Mouse (Mus musculus) liver, embryonic 13.5 days (tissue): ENCODE measurements around the gene Psip1. TPM values are rescaled to one million over a fixed set of nuclear protein-coding genes. Genes with fewer than 3 reads are reported as not detected.
"Not testable (repeated sequence)": the region's sequence is repeated elsewhere in the genome, so short reads cannot be mapped to it uniquely, and the experiment has no call there.

ENCODE experiments used
- ATAC-seq: fragments of 200-750 bp; cut with Nextera tagmentation; 2 replicates; pipeline ENCODE4 v1.8.0; 2017; ENCODE audit warnings: low read depth, mild to moderate bottlenecking, moderate number of reproducible peaks, moderate library complexity
- DNase-seq: peaks from one replicate; pipeline ENCODE4 v3.0.0; 2022
- H3K27ac ChIP-seq: fragments of 300-500 bp; sonication (generic); 2 replicates; pipeline ENCODE4 v1.5.1; 2015; ENCODE audit warnings: moderate library complexity, mild to moderate bottlenecking, inconsistent platforms
- H3K27me3 ChIP-seq: fragments of 300-500 bp; sonication (generic); 2 replicates; pipeline ENCODE4 v1.6.1; 2015; ENCODE audit warnings: mild to moderate bottlenecking, inconsistent platforms
- H3K36me3 ChIP-seq: fragments of 300-500 bp; sonication (generic); 2 replicates; pipeline ENCODE4 v1.6.1; 2015; ENCODE audit warnings: mild to moderate bottlenecking, inconsistent platforms
- H3K4me1 ChIP-seq: fragments of 300-500 bp; sonication (generic); replicated peaks from 2 replicates; pipeline ENCODE4 v1.6.1; 2015; ENCODE audit warnings: inconsistent platforms
- H3K4me2 ChIP-seq: fragments of 300-500 bp; sonication (generic); 2 replicates; pipeline ENCODE4 v1.6.1; 2015; ENCODE audit warnings: inconsistent platforms, mild to moderate bottlenecking, moderate library complexity
- H3K4me3 ChIP-seq: fragments of 300-500 bp; sonication (generic); replicated peaks from 2 replicates; pipeline ENCODE4 v1.5.1; 2015; ENCODE audit warnings: mild to moderate bottlenecking, inconsistent platforms
- H3K9ac ChIP-seq: fragments of 300-500 bp; sonication (generic); 2 replicates; pipeline ENCODE4 v1.6.1; 2015; ENCODE audit warnings: mild to moderate bottlenecking, inconsistent platforms
- H3K9me3 ChIP-seq: fragments of 300-500 bp; sonication (generic); replicated peaks from 2 replicates; pipeline ENCODE4 v1.6.1; 2016; ENCODE audit warnings: inconsistent platforms
- WGBS: fragments of 180-500 bp; shearing (Covaris S2); methylation state at CpG from one replicate; pipeline ENCODE4 v1.1.7; 2015; ENCODE audit not compliant: insufficient replicate concordance; 5-methylcytosine and 5-hydroxymethylcytosine counted together
- polyA plus RNA-seq: library from polyadenylated mRNA; unstranded; fragments of >200 nt; fragmentation: Nextera tagmentation; extraction: Ambion mirVana; gene quantifications from 2 replicates; pipeline ENCODE4 v1.2.1, GENCODE M21; 2015

The Psip1 gene
- polyA plus RNA-seq, 1 experiment from 2014 or later: 59.9 TPM

- DNase-seq (no peak), ATAC-seq (no peak)
- no peaks in the 10 kb centered on the region for H3K36me3 ChIP-seq
- no peak overlapping the region for H3K4me2 ChIP-seq
- peaks cover 25% of the 10 kb centered on the region for H3K4me1 ChIP-seq
- H3K4me3 ChIP-seq: no peak overlapping the region
- H3K9me3 ChIP-seq: no peaks in the 10 kb centered on the region
- 58% methylated on average over 5 of the region's 5 CpGs for WGBS
- no peaks in the 10 kb centered on the region for H3K27me3 ChIP-seq
- no peak overlapping the region for H3K27ac ChIP-seq
- no peak overlapping the region for H3K9ac ChIP-seq
Observed at GRCm38 (mm10) chr4:83522066-83522465, 35.8 kb upstream of the Psip1 start.

DNA sequence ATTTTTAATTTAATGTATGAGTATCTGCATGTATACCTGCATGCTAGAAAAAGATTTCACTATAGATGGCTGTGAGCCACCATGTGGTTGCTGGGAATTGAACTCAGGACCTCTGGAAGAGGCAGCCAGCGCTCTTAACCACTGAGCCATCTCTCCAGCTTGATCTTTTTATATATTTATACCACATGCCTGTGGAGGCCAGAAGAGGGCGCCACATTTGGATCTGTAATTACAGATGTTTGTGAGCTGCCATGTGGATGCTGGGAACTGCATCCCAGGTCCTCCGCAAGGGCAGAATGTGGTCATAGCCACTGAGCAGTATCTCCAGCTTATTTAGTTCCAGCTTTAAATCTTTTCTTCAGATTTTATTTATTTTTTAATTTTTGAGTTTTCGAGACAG lies 34.0 kb upstream of the Psip1 start:
- no peaks in the 10 kb centered on the region for H3K9me3 ChIP-seq
- ATAC-seq: no peak
- DNase-seq: no peak
- H3K4me2 ChIP-seq: no peak overlapping the region
- H3K36me3 ChIP-seq: no peaks in the 10 kb centered on the region
- 74% methylated on average over 4 of the region's 4 CpGs for WGBS
- H3K4me1 ChIP-seq: peaks cover 11% of the 10 kb centered on the region
- no peak overlapping the region for H3K9ac ChIP-seq
- no peaks in the 10 kb centered on the region for H3K27me3 ChIP-seq
- no peak overlapping the region for H3K4me3 ChIP-seq
- no peak overlapping the region for H3K27ac ChIP-seq

DNA sequence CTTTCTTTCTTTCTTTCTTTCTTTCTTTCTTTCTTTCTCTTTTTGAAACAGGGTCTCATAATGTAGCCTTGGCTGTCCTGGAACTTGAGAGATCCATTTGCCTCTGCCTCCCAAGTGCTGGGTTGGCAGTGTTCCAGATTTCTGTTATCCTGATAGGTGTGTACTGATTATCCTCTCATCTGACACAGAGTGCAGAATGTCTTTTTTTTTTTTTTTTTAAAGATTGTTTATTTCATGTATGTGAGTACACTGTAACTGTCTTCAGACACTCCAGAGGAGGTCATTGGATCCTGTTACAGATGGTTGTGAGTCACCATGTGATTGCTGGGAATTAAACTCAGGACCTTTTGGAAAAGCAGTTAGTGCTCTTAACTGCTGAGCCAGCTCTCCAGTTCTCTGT lies 33.5 kb upstream of the Psip1 start:
- Histone ChIP-seq H3K4me2 (no peak overlapping the region), H3K4me3 (no peak overlapping the region), H3K9me3 (no peaks in the 10 kb centered on the region), H3K4me1 (peaks cover 11% of the 10 kb centered on the region), H3K36me3 (no peaks in the 10 kb centered on the region), H3K27me3 (no peaks in the 10 kb centered on the region), H3K27ac (no peak overlapping the region), H3K9ac (no peak overlapping the region)
- ATAC-seq: no peak
- no peak for DNase-seq

GRCm38 (mm10) chr4:83519148-83519547 lies 32.9 kb upstream of the Psip1 start:
- H3K36me3 ChIP-seq: no peaks in the 10 kb centered on the region
- no peak for DNase-seq
- H3K4me3 ChIP-seq: no peak overlapping the region
- H3K9me3 ChIP-seq: no peaks in the 10 kb centered on the region
- H3K4me2 ChIP-seq: no peak overlapping the region
- H3K27me3 ChIP-seq: no peaks in the 10 kb centered on the region
- peaks cover 5% of the 10 kb centered on the region for H3K4me1 ChIP-seq
- H3K27ac ChIP-seq: no peak overlapping the region
- no peak for ATAC-seq
- WGBS: 54% methylated on average over 2 of the region's 2 CpGs
- no peak overlapping the region for H3K9ac ChIP-seq

- not testable (repeated sequence) for ATAC-seq, DNase-seq, H3K27me3 ChIP-seq, H3K27ac ChIP-seq, H3K4me3 ChIP-seq, H3K4me1 ChIP-seq, H3K9me3 ChIP-seq, H3K9ac ChIP-seq, H3K4me2 ChIP-seq, H3K36me3 ChIP-seq
- WGBS: 71% methylated on average over 5 of the region's 6 CpGs
Observed at GRCm38 (mm10) chr4:83516144-83516543, 29.9 kb upstream of the Psip1 start.

GRCm38 (mm10) chr4:83514976-83515669 lies 28.9 kb upstream of the Psip1 start:
- DNase-seq: no peak
- 82% methylated on average over 10 of the region's 10 CpGs for WGBS

DNA sequence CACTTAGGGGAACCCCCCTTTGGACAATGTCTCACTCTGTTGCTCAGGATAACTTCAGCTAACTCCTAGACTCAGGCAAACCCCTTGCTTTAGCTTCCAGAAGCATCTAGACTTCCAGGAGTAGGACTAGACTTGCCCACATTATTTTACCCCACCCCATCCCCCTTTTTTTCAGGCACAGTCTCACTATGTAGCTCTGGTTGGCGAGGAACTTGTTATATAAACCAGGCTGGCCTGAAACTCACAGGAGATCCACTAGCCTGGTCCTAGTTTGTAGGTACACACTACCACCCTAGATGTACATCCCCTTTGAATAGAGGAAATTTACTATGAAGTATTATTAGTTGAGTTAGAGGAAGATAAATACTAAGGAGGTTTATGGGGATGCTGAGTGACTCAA lies 27.9 kb upstream of the Psip1 start:
- no peak overlapping the region for H3K9ac ChIP-seq
- 57% methylated on average over 1 of the region's 1 CpGs for WGBS
- no peak for ATAC-seq

More at GRCm38 (mm10) chr4:83514976-83515669, 28.9 kb upstream of the Psip1 start:
- no peaks in the 10 kb centered on the region for H3K36me3 ChIP-seq
- no peaks in the 10 kb centered on the region for H3K4me1 ChIP-seq
- H3K27ac ChIP-seq: no peak overlapping the region
- no peak overlapping the region for H3K4me3 ChIP-seq
- no peaks in the 10 kb centered on the region for H3K9me3 ChIP-seq
- no peak for ATAC-seq
- H3K27me3 ChIP-seq: no peaks in the 10 kb centered on the region
- no peak overlapping the region for H3K9ac ChIP-seq
- no peak overlapping the region for H3K4me2 ChIP-seq

DNA sequence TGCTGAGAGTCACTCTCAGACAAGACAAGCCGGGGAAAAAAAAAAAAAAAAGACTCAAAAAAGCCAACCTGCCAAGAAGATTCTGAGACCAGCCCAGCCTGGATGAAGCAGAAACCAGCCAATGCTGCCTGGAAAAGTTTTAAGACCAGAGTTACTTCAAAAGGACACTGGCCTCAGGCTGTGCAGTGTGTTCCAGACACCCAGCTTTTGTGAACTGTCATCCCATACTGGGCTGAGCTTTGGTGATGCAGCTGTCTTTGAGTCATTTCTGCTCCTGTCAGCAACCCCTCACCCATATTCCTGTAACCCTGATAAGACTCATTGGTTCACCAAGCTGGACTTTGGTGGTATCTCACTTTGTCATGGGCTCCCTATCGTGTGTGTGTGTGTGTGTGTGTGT lies 26.4 kb upstream of the Psip1 start:
- no peak for DNase-seq
- Histone ChIP-seq H3K4me3 (no peak overlapping the region), H3K27ac (no peak overlapping the region), H3K36me3 (no peaks in the 10 kb centered on the region), H3K9me3 (no peaks in the 10 kb centered on the region), H3K4me1 (no peaks in the 10 kb centered on the region), H3K27me3 (no peaks in the 10 kb centered on the region), H3K4me2 (no peak overlapping the region), H3K9ac (no peak overlapping the region)
- no peak for ATAC-seq
- WGBS: 39% methylated on average over 2 of the region's 2 CpGs

More for the DNA sequence above, 27.9 kb upstream of the Psip1 start:
- H3K4me1 ChIP-seq: no peaks in the 10 kb centered on the region
- no peak for DNase-seq
- no peaks in the 10 kb centered on the region for H3K9me3 ChIP-seq
- no peaks in the 10 kb centered on the region for H3K36me3 ChIP-seq
- H3K27me3 ChIP-seq: no peaks in the 10 kb centered on the region
- H3K4me3 ChIP-seq: no peak overlapping the region
- H3K27ac ChIP-seq: no peak overlapping the region
- H3K4me2 ChIP-seq: no peak overlapping the region

DNA sequence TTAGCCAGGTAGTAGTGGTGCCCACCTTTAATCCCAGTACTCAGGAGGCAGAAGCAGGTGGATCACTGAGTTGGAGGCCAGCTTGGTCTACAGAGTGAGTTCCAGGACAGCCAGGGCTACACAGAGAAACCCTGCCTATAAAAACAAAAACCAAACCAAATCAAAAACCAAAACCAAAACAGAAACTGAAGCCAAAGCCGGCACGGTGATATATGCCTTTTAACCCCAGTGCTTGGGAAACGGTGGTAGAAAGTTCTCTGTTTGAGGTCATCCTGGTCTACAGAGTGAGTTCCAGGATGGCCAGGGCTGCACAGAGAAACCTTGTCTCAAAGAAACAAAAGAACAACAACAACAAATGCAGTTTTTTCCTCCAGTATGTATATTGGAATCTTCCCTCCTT lies 26.0 kb upstream of the Psip1 start:
- DNase-seq: no peak
- H3K27me3 ChIP-seq: no peaks in the 10 kb centered on the region
- 86% methylated on average over 3 of the region's 3 CpGs for WGBS
- no peaks in the 10 kb centered on the region for H3K4me1 ChIP-seq
- H3K27ac ChIP-seq: no peak overlapping the region
- no peaks in the 10 kb centered on the region for H3K9me3 ChIP-seq
- ATAC-seq: no peak
- H3K4me3 ChIP-seq: no peak overlapping the region
- no peak overlapping the region for H3K9ac ChIP-seq
- H3K4me2 ChIP-seq: no peak overlapping the region
- no peaks in the 10 kb centered on the region for H3K36me3 ChIP-seq

- Histone ChIP-seq H3K4me2 (no peak overlapping the region), H3K36me3 (no peaks in the 10 kb centered on the region), H3K9ac (no peak overlapping the region), H3K9me3 (no peaks in the 10 kb centered on the region), H3K27me3 (no peaks in the 10 kb centered on the region), H3K4me3 (no peak overlapping the region), H3K27ac (no peak overlapping the region), H3K4me1 (no peaks in the 10 kb centered on the region)
- ATAC-seq (no peak), DNase-seq (no peak)
- 71% methylated on average over 8 of the region's 8 CpGs for WGBS
Observed at GRCm38 (mm10) chr4:83511083-83511482, 24.8 kb upstream of the Psip1 start.

- no peak for DNase-seq
- Histone ChIP-seq H3K4me1 (no peaks in the 10 kb centered on the region), H3K27ac (no peak overlapping the region), H3K9me3 (no peaks in the 10 kb centered on the region), H3K9ac (no peak overlapping the region), H3K36me3 (no peaks in the 10 kb centered on the region), H3K4me2 (no peak overlapping the region), H3K27me3 (no peaks in the 10 kb centered on the region), H3K4me3 (no peak overlapping the region)
- ATAC-seq: no peak
- 38% methylated on average over 2 of the region's 2 CpGs for WGBS
Observed at GRCm38 (mm10) chr4:83509600-83509999, 23.3 kb upstream of the Psip1 start.

DNA sequence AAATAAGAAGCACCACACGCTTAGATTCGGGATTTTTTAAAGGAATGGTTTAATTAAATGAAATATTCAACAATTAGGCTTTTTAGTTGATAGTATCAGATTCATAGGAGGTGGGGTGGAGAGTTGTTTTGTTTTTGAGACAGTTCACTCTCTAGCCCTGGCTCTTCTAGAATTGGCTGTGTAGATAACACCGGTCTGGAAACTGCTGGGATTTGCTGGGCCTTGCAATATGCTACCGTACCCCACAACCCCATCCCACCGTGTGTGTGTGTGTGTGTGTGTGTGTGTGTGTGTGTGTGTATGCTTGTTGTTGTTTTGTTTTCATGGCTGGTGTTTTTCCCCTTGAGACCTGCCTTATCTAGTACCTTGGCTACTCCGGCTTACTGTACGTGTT lies 14.8 kb upstream of the Psip1 start:
- H3K4me3 ChIP-seq: no peak overlapping the region
- ATAC-seq: no peak
- no peaks in the 10 kb centered on the region for H3K9me3 ChIP-seq
- no peak overlapping the region for H3K9ac ChIP-seq
- no peak for DNase-seq
- no peaks in the 10 kb centered on the region for H3K36me3 ChIP-seq
- 42% methylated on average over 7 of the region's 7 CpGs for WGBS
- H3K27me3 ChIP-seq: peaks cover 9% of the 10 kb centered on the region; the same call in 1 of the 2 replicates
- H3K4me1 ChIP-seq: no peaks in the 10 kb centered on the region
- no peak overlapping the region for H3K27ac ChIP-seq
- H3K4me2 ChIP-seq: no peak overlapping the region
